Mouse (Mus musculus) lung, adult 2 months (tissue): Measurements from ENCODE around the gene Fbxl8. TPM values are rescaled to one million over a fixed set of nuclear protein-coding genes. Genes with fewer than 3 reads are reported as not detected.

Experiments
- DNase-seq: peaks from one replicate; pipeline ENCODE4 v3.0.0; 2022
- H3K4me1 ChIP-seq: fragments of 200-500 bp; 2 replicates; pipeline ENCODE4 v1.6.1; 2011; ENCODE audit warnings: low read length; ENCODE audit not compliant: control insufficient read depth, insufficient read depth
- H3K4me3 ChIP-seq: fragments of 200-500 bp; replicated peaks from 2 replicates; pipeline ENCODE3; 2011; ENCODE audit warnings: low read depth, mild to moderate bottlenecking, control low read depth, low read length; ENCODE audit errors: extremely low read depth
- CTCF ChIP-seq: fragments of 200-500 bp; IDR thresholded peaks from 2 replicates; pipeline ENCODE4 v1.5.1; 2011; ENCODE audit warnings: mild to moderate bottlenecking, low read length, control low read depth; ENCODE audit not compliant: insufficient read depth
- POLR2A ChIP-seq: fragments of 200-500 bp; IDR thresholded peaks from 2 replicates; pipeline ENCODE4 v1.6.1; 2011; ENCODE audit warnings: low read depth, mild to moderate bottlenecking, control low read depth, low read length, borderline replicate concordance; ENCODE audit errors: extremely low read depth
- WGBS: fragments of 180-500 bp; shearing (Covaris S2); methylation state at CpG from one replicate; pipeline ENCODE4 v1.1.7; 2018; 5-methylcytosine and 5-hydroxymethylcytosine counted together
- polyA plus RNA-seq: library from polyadenylated mRNA; depleted of rRNA; stranded (reverse); fragments of >200 nt; gene quantifications from 2 replicates; pipeline ENCODE4 v1.2.3, GENCODE M21; 2012

Gene Fbxl8
- polyA plus RNA-seq, 1 experiment = 15.5 TPM

DNA sequence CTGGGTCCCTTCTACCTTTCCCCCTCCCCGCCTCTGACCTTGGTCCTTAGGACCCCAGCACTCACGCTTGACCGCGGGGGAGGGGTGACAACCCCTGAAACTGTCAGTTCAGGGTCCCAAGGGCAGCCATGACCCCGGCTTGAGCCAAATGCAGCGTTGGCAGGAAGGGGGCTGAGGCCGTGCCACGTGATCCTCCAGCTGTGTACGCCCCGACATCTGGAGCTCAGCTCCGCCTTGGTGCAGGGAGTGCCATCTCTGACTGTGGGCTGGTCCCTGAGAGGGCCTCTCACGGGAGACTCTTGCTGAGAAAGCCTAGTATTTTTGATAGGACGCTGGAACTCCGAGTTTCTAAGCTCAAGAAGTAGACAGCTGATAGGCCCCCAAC is 9.5 kb upstream of the Fbxl8 start, which contains the start of gene B3gnt9:
B3gnt9 (minus strand) TSS at position 188 of the 385 bp plus-strand sequence.
- TF ChIP-seq POLR2A = no peak
- no peak for TF ChIP-seq CTCF
- Histone ChIP-seq H3K4me3 (peak within 1 kb of the TSS; percentile 61), H3K4me1 (peaks cover 12% of the 10 kb centered on the region)
- DNase-seq = peak; percentile 59
- 5% methylated on average over 14 of the region's 14 CpGs for WGBS

DNA sequence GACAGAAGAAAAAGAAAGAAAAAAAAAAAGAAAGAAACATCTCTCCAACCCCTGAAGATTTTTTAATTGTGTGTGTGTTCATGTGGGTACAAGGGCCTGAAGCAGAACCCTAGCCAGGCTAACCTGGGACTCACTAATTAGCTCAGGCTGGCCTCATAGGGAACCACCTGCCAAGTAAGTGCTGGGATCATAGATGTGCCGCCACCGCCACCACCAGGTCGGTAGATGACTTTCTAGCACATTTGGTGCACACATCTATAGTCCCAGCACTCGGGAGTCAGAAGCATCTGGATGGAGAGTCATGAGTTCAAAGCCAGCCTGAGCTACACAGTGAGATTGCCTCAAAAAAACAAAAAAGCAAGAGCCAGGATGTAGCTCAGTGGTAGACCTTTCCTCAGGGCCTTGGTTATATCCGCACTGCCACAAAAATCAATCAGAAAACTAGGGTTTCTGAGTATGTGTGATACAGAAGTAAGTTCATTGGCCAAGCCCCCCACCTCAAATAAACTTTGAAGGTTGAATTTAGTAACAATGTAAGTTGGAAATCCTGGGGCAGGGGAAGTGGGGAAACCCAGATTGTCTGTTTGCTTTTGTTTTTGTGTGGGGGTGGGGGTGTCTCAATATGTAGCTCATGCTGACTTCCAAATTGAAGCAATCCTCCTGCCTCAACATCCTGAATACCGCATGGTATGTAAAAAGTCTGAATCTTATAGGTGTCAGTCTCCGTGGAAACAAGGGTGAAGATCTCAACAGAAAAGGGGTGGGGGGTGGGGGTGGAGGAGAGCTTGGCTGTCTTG is 6.9 kb upstream of the Fbxl8 start:
- peaks cover 16% of the 10 kb centered on the region for H3K4me1 ChIP-seq
- 82% methylated on average over 7 of the region's 7 CpGs for WGBS
- H3K4me3 ChIP-seq = no peak overlapping the region
- TF ChIP-seq POLR2A = no peak
- TF ChIP-seq CTCF = no peak
- no peak for DNase-seq

DNA sequence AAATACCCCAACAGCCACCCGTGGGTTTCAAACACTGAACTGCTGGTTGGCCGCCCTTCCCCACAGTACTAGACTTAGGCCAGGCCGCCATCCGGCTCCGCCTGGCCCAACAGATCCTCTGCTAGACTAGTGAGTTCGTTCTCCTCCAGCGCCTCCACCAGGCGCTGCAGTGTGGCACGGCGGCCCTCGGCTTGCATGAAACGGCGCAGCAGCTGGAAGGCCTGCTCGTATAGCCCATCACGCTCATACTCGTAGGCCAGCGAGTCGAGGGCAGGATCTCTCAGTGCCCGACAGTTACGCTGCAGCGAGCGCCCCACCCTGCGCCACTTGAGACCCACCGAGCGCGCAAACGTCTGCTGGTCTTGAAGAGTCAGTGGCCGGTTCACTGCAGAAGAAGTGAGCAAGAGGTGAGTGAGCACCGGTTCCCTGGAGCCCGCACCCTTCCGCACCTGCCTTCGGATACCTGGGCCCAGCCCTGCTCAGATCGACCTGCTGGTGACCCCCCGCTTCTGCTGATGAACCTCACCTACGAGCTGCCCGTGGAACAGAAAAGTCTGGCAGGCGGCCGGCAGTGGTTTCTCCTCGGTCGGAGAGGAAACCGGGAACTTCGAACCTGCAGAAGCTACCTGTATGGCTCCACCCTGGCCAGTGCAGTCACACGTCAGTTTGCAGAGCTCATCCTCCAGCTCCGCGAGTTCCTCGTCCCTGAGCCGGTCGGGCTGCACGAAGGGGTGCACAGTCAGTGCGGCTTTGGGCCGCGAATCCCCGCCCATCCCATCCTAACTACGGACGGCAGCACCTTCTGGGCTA is 5.3 kb upstream of the Fbxl8 start:
- 40% methylated on average over 55 of the region's 55 CpGs for WGBS
- TF ChIP-seq CTCF (no peak), POLR2A (no peak)

DNA sequence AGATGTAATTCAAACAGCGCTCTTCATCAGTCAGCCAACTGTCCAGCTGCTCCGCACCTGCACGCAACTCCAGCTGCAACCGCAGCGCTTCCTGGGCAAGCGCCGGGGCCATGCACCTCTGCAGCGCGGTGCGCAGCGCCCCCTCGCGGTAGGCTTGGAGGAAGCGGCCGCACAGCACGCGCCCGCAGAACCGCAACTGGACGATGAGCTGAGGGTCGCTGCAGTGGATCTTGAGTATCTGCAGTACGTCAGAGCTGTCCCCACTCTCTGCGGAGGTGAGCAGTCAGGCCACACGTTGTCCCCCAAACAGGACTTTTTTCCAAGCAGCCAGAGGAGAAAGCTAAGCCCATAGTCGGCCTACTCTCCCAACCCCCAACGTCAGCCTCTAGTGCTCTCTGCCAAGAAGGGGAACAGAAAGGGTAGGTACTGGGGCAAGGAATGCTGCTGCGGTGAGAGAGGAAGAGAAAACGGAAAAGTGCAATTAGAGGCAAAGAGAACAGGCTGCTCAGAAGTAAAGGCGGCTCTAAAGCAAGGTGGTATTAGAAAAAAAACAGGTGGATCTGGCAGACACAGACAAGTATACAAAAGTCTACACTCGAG is 4.6 kb upstream of the Fbxl8 start:
- WGBS = 4% methylated on average over 30 of the region's 30 CpGs
- TF ChIP-seq POLR2A = no peak
- peak; percentile 62 for TF ChIP-seq CTCF
- peak; percentile 82 for DNase-seq
- peak overlapping the region; percentile 46 for H3K4me3 ChIP-seq
- H3K4me1 ChIP-seq = peaks cover 14% of the 10 kb centered on the region

More for the DNA sequence above, 5.3 kb upstream of the Fbxl8 start:
- DNase-seq = peak; percentile 38
- peaks cover 16% of the 10 kb centered on the region for H3K4me1 ChIP-seq
- H3K4me3 ChIP-seq = peak overlapping the region; percentile 37

DNA sequence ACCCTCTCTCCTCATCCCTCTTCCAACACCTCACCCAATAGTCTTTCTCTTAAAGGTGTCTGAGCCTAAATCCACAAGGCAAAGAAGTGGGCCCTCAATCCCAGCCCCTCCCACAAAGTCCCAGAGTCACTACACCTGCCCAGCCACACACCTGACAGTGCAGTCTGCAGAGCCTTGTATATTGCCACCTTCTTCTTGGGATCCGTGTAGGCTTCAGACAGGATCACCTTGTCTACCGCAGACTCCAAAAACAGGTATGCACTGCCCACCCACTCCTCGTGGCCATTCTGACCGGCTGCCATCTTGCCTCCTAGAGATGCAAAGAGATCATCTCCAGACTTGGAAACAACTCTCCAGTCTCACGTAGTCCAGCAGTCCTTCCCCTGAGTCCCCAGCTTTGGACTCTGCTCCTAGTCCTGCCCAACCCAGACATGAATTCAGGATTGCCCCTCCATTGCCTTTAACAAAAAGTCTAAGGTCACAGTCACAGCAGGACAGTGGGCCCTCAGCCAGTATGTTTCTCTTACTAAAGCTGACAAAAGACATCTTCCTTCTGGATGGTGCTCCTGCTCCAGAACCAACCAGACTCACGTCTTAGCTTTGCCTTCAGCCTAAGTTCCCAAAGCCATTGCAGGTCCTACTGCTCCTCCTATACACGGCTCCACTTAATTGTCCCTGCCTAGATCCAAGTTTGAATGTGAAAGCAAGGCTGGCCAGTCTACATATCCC is 3.9 kb upstream of the Fbxl8 start:
- H3K4me1 ChIP-seq = peaks cover 11% of the 10 kb centered on the region
- WGBS = 73% methylated on average over 7 of the region's 7 CpGs
- no peak for DNase-seq
- TF ChIP-seq POLR2A (no peak), CTCF (no peak)
- no peak overlapping the region for H3K4me3 ChIP-seq

DNA sequence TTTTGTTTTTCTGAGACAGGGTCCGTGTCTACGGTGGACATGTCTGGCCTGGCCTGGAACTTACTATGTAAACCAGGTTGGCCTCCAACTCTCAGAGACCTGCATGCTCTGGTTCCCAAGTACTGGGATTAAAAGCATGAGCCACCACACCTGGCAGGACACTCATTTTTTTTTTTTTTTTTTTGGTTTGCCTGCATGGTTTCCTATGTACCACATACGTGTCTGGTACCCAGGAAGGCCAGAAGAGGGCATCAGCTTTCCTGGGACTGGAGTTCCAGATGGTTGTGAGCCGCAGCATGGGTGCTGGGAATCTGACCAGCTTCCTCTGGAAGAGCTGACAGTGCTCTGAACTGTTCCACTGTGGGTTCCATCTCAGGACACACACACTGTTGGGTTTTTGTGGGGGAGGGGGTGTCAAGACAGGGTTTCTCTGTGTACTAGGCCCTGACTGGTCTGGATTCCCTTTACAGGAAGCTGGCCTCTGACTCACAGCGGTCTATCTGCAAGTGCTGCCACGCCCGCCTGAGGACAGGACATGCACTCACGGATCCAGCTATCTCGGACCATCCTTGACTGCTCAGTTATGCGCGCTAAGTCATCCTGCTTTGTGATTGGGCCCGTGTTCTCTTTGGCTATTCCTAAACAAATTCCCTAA is 3.0 kb upstream of the Fbxl8 start:
- no peak for DNase-seq

DNA sequence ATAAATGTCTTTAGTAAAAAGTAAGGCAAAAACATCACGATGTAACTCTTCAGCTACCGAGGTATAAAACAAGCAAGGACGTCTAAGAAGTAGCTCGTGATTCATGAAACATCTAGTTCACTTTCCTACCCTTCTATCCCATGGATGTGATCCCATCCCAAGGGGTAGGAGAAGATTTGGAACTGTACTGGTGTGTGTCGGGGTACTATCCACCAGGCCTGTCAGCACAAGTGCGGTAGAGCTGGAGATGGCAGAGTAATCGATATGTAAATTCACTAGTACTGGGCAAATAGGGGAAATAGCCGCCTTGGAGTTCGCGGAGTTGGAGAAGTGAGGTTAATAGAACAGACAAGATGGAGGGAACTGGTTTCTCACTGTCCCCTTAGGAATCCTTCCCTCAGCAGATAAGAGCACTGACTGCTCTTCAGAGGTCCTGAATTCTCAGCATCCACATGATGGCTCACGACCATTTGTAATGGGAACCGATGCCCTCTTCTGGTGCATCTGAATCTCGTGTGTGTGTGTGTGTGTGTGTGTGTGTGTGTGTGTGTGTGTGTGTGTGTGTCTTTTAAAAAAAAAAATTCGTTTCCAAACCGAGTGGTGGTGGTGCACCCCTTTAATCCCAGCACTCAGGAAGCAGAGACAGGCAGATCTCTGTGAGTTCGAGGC is 1.1 kb upstream of the Fbxl8 start:
- TF ChIP-seq POLR2A (no peak), CTCF (no peak)
- no peak overlapping the region for H3K4me3 ChIP-seq
- peaks cover 12% of the 10 kb centered on the region for H3K4me1 ChIP-seq
- DNase-seq = no peak
- WGBS = 44% methylated on average over 16 of the region's 16 CpGs

More for the DNA sequence above, 3.0 kb upstream of the Fbxl8 start:
- WGBS = 78% methylated on average over 12 of the region's 12 CpGs
- no peak for TF ChIP-seq CTCF
- no peak for TF ChIP-seq POLR2A
- Histone ChIP-seq H3K4me3 (no peak overlapping the region), H3K4me1 (peaks cover 11% of the 10 kb centered on the region)

DNA sequence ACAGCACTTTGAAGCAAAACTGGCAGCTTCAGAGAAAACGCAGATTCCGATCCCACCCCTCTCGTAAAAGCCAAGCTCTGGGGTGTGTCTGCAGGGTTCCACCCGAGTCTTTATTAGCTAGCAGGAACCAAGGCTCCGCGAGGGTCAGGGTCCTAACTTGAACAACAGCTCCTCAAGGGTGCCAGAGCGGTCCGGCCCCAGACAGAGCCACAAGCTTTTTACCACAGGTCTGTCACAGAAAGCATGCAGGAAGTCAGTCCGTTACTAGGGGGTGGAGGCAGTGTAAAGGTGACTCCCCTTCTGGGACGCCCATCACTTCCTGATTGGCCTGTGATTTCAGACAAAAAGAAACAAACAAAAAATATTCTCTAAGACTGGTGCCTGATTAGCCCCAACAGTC is 680 bp downstream of the Fbxl8 start:
- Histone ChIP-seq H3K4me1 (peaks cover 10% of the 10 kb centered on the region), H3K4me3 (peak overlapping the region; percentile 49)
- TF ChIP-seq POLR2A = peak; percentile 15; the same call in 1 of the 2 replicates
- TF ChIP-seq CTCF = no peak
- DNase-seq = peak; percentile 32
- WGBS = 6% methylated on average over 10 of the region's 10 CpGs
